Mouse (Mus musculus): Measurements from ENCODE around the gene Ccdc69.
"Not testable (repeated sequence)": the region's sequence is repeated elsewhere in the genome, so short reads cannot be mapped to it uniquely, and the experiment has no call there.

Ccdc69 gene

DNA sequence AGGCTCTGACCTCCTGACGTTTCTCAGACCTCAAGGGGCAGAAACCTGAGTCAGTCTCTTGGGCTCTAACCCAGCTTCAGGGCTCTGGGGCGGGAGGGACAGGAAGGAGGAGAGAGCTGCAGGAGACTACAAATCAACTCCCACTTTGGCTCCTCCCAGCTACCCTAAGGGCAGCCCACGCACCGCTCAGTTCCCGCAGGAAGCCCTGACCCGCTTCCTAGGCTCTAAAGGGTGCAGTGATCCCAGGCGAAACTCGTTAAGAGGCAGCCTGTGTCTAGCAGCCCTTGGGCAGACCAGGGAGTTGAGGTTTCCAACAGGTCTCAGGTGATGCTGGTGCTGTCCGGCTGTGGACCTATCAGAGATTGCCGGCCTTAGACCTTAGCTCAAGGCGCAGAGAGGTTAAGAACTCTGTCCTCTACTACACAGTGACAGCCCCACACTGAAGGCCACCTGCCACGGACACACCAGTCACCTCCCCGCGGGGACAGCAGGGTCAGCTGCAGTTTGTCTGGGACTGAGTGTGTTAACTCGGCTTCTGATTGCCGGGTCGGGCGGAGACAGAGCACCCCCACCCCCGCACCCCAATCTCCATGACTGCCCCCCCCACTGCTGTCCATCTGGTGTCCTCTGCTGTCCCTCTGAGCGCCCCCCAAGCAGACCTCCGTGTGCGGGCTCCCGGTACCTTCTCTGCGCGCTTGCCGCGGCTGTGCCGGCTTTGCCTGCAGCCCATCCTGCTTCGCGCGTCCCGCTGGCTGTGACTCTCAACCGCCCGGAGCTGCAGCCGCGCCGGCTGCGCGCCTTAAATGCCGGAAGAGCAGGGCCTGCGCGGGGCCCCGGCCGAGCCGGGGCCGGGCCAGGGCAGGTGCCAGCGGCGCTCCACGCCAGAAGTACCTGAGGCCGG is at the start of gene Ccdc69:
TSS of gene Ccdc69 (minus strand) at position 801 of the 901 bp plus-strand sequence.
- DNase-seq (ENCODE audit: low spot score in 2 of 2): no peak

- no peak for DNase-seq (ENCODE audit: low spot score in 2 of 2)
Measured at GRCm38 (mm10) chr11:55126663-55127062, 48.7 kb upstream of the Ccdc69 start.

DNA sequence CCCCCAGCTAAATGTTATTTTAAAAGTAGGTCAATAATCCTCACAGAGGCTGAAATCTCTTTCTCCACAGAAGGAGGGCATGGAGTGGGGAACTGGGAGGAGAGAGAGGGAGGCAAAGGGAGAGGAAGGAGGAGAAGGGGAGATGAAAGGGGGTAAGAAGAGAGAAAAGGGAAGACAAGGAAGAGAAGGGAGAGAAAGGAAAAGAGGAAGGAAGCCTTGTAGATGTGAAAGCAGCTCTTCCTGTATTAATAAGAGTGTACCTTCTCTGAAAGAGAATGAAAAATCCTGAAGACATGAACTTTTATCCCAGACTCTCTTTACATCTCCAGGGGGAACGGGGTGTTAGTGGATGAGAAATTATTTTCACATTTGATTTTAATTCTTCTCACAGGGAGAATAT is 43.5 kb upstream of the Ccdc69 start:
- no peak for DNase-seq (ENCODE audit: low spot score in 2 of 2)

DNA sequence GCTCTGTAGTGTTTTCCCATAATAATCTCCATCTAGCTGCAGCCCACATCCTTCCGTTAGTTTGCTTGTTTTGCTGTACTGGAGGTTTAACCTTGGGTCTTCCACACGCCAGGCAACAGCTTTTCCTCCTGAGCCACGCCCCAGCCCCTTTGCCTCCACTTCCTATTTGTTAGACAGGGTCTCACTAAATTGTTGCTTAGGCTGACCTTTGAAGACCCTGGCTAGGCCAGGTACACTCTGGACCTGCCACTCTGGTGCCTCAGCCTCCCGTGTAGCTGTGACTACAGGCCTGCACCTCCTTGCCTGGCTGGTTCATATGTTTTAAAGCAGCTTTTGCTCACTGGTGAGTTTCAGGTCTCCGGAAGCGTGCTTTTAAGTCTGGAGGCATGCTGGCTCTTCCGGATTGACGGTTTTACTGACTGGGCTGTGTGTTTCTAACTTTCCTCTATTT is 42.9 kb upstream of the Ccdc69 start:
- DNase-seq (ENCODE audit: low spot score in 2 of 2): no peak

DNA sequence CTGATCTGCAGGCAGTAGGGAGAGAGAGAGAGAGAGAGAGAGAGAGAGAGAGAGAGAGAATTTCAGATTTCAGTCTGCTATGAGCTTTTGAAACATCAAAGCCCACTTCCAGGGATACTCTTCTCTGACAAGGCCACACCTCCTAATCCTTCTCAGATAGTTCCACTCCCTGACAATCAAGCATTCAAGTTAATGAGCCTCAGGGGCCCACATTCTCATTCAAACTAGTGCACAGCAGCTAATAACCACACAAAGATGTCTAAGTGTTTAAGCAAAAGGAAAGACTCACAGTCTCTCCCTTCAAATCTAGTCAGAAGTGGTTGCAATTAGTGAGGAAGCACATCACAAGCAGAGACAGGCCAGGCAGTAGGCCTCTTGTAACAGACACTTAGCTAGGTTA is 42.3 kb upstream of the Ccdc69 start:
- no peak for DNase-seq (ENCODE audit: low spot score in 2 of 2)

DNA sequence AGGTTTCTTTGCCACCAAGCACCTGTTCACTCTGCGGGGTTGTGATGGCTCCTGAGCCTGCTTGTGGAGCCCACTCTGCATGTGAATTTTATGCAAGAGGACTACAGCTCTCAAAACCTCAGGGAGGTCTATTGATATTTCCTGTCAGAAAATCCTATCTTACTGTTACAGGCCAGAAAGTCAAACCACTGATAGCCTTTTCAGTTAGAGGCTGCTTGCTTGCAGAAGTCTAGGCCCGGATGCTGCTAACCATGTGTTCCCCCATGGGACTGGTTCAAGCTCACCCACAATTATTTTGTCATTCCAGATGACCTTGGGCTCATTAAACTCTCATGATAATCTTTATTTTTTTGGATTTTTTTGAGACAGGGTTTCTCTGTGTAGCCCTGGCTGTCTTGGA is 39.1 kb upstream of the Ccdc69 start:
- no peak for DNase-seq (ENCODE audit: low spot score in 2 of 2)

DNA sequence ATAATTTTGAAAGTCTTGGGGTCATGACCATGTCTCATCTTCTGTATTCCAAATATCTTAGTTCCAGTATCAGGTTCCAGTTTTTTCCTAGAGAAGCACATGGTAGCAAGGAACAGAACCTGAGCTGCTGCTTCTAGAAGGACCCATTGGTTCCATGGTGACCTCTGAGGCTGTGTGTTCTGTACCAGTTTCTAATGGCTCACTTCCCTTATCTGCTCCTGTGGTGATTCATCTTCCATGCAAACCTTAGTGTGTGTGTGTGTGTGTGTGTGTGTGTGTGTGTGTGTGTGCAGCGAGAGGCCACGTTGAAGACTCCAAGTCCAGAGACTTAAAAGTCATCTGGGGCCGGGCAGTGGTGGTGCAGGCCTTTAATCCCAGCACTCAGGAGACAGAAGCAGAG is 38.1 kb upstream of the Ccdc69 start:
- no peak for DNase-seq (ENCODE audit: low spot score in 2 of 2)

- DNase-seq (ENCODE audit: low spot score in 2 of 2): no peak
Measured at GRCm38 (mm10) chr11:55114291-55114690, 36.4 kb upstream of the Ccdc69 start.

DNA sequence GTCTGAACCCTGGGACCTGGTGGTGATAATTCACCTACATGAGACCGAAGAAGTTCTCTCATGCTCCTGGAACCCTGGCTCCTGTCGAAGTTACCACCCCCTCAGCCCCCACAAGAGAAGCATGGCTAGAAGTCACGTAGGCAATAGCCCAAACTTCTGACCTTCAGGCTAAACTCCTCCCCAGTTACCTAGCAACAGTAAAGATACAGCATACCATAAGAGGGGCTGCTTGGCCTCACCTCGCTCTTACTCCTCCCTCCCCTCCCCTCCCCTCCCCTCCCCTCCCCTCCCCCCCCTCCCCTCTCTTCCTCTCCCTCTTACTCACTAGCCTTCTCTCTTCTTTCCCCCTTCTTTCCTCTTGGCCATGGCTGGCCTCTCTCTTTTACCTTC is 35.9 kb upstream of the Ccdc69 start:
- DNase-seq (ENCODE audit: low spot score in 2 of 2): not testable (repeated sequence)

- no peak for DNase-seq (ENCODE audit: low spot score in 2 of 2)
Measured at GRCm38 (mm10) chr11:55113209-55113860, 35.4 kb upstream of the Ccdc69 start.

DNA sequence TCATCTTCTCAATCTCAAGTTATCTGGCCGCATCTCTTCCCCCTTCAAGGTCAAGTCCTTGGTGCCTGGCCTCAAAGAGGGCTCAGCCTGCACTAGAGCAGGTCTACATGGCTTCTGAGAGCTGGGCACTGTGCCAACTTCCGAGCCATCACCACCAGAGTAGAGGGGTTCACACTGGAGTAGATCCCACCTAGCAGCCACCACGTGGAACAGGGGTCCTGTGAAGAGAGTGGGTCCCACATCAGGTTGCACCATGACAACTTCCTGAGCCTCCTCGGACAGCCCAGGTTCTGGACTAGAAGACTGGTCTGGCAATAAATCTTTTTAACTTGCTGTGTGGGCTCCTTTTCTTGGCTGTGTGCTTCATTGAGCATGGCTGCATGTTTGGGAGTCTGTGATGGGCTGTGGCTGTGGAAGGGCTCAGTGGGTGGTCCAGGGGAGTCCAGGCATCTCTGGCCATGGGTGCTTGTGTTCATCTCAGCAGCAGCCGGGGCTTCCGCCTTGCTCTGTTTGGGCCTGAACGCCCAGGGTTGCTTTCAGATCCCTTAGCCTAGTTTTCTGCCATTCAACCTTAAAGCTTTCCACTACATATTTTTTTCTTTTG is 32.7 kb upstream of the Ccdc69 start:
- DNase-seq (ENCODE audit: low spot score in 2 of 2): no peak

- no peak for DNase-seq (ENCODE audit: low spot score in 2 of 2)
Measured at GRCm38 (mm10) chr11:55109521-55110300, 31.8 kb upstream of the Ccdc69 start.

DNA sequence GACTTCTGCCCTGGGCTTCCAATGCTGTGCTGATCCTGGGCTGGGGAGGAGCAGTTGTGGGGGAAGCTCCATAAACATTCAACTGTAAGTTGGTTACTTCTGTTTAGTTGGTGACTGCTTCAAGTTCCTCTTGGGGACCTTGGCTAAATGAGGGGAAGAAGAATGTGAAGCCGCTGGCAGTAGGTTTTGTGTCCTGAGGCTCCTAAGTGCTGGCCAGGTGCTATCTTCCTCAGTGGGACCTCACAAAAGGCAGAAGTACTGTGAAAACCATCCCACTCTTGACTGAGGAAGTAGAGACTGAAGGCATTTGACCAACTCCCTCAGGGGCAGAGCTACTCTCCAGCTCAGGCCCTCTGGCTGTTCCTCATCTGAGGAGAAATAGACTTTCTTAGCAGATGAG is 28.7 kb upstream of the Ccdc69 start:
- no peak for DNase-seq (ENCODE audit: low spot score in 2 of 2)

GRCm38 (mm10) chr11:55105389-55105788 is 27.5 kb upstream of the Ccdc69 start:
- DNase-seq (ENCODE audit: low spot score in 2 of 2): no peak

DNA sequence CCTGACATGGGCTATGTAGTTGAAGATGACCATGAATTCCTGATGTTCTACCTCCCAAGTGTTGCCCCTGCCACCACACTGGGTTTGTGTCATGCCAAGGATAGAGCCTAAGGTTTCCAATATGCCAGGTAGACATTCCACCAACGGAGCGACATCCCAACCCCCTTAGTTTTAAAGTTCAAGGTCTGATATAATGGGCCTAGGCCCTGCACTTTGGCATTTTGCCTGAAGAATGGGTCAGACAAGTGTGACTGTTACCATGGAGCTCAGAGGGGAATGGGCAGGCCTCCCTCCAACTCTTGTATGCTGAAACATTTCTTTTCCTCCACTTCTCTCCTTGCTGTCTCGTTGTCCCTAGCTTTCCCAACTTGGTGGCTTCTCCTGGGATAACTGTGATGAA is 25.3 kb upstream of the Ccdc69 start:
- no peak for DNase-seq (ENCODE audit: low spot score in 2 of 2)

GRCm38 (mm10) chr11:55102015-55102414 is 24.1 kb upstream of the Ccdc69 start:
- DNase-seq (ENCODE audit: low spot score in 2 of 2): no peak

- DNase-seq (ENCODE audit: low spot score in 2 of 2): no peak
Measured at GRCm38 (mm10) chr11:55099868-55100267, 21.9 kb upstream of the Ccdc69 start.

- DNase-seq (ENCODE audit: low spot score in 2 of 2): no peak
Measured at GRCm38 (mm10) chr11:55099019-55099771, 21.3 kb upstream of the Ccdc69 start.

GRCm38 (mm10) chr11:55098189-55098915 is 20.4 kb upstream of the Ccdc69 start:
- no peak for DNase-seq (ENCODE audit: low spot score in 2 of 2)

DNA sequence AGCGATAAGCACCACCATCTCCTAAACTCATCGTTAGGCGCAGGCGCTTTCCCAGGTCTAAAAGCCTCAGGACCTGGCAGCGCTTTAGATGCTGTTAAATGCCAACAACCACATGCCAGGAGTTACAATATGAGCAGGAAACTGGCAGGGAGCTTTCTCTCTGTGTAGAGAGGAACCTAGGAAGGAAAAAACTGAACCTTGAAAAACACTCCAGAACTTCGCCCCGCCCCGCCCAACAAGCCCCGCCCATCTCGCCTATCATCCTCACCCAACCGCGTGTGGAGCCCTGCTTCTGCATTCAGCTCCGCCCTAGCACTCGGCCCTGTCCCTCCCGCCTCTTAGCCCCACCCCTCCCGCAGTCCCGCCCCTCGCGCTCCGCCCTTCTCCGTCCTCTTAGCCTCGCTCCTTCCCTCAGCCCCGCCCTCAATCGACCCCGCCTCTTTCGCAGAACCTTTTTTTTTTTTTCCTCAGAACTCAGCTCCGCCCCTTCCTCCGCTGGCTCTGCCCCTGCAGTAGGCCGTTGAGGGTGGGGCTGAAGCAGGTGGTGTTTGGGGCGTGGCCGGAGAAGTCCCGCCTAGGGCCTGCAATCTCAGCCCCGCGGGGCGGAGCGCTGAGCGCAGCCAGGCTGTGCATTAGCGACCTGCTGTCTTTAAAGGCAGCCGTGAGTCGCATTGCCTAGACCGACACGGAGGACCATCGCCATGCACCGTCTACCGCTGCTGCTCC is 19.7 kb upstream of the Ccdc69 start, which contains the start of gene Gm2a:
TSS of gene Gm2a (plus strand) at position 653 of the 726 bp plus-strand sequence.
- DNase-seq (ENCODE audit: low spot score in 2 of 2): peak; percentile 90 to 94

All from frontal cortex, postnatal 36 days (tissue).